Mouse (Mus musculus) hindbrain, embryonic 12.5 days (tissue): ENCODE results near the gene Prss3. TPM values are rescaled to one million over a fixed set of nuclear protein-coding genes. Genes with fewer than 3 reads are reported as not detected.
"Not testable (repeated sequence)": the region's sequence is repeated elsewhere in the genome, so short reads cannot be mapped to it uniquely, and the experiment has no call there.

Source experiments
- ATAC-seq: fragments of 200-750 bp; cut with Nextera tagmentation; 2 replicates; pipeline ENCODE4 v1.8.0; 2017; ENCODE audit warnings: moderate TSS enrichment; ENCODE audit not compliant: low FRiP score
- H3K27ac ChIP-seq: fragments of 300-500 bp; sonication (generic); 2 replicates; pipeline ENCODE4 v1.5.1; 2016; ENCODE audit warnings: mild to moderate bottlenecking
- H3K27me3 ChIP-seq: fragments of 300-500 bp; sonication (generic); 2 replicates; pipeline ENCODE4 v1.6.1; 2016; ENCODE audit warnings: mild to moderate bottlenecking
- H3K36me3 ChIP-seq: fragments of 300-500 bp; sonication (generic); 2 replicates; pipeline ENCODE4 v1.6.1; 2016; ENCODE audit warnings: mild to moderate bottlenecking
- H3K4me1 ChIP-seq: fragments of 300-500 bp; sonication (generic); 2 replicates; pipeline ENCODE4 v1.6.1; 2016
- H3K4me2 ChIP-seq: fragments of 300-500 bp; sonication (generic); replicated peaks from 2 replicates; pipeline ENCODE4 v1.6.1; 2016; ENCODE audit warnings: mild to moderate bottlenecking
- H3K4me3 ChIP-seq: fragments of 300-500 bp; sonication (generic); 2 replicates; pipeline ENCODE4 v1.5.1; 2016; ENCODE audit warnings: mild to moderate bottlenecking
- H3K9ac ChIP-seq: fragments of 300-500 bp; sonication (generic); 2 replicates; pipeline ENCODE4 v1.6.1; 2016; ENCODE audit warnings: mild to moderate bottlenecking, moderate library complexity
- H3K9me3 ChIP-seq: fragments of 300-500 bp; sonication (generic); replicated peaks from 2 replicates; pipeline ENCODE4 v1.6.1; 2016; ENCODE audit warnings: mild to moderate bottlenecking
- WGBS: fragments of 180-500 bp; shearing (Covaris S2); methylation state at CpG from one replicate; pipeline ENCODE4 v1.1.7; 2016; 5-methylcytosine and 5-hydroxymethylcytosine counted together
- polyA plus RNA-seq: library from polyadenylated mRNA; unstranded; fragments of >200 nt; fragmentation: Nextera tagmentation; extraction: Ambion mirVana; gene quantifications from 2 replicates; pipeline ENCODE4 v1.2.1, GENCODE M21; 2016

The Prss3 gene
- polyA plus RNA-seq = not detected in 2 replicates

GRCm38 (mm10) chr6:41377578-41377977 is at the start of gene Prss3:
TSS of gene Prss3 (minus strand) at chr6:41377678.
- not testable (repeated sequence) for H3K4me3 ChIP-seq, H3K4me2 ChIP-seq, H3K9ac ChIP-seq, H3K27ac ChIP-seq, H3K9me3 ChIP-seq, ATAC-seq, H3K27me3 ChIP-seq, H3K36me3 ChIP-seq, H3K4me1 ChIP-seq

GRCm38 (mm10) chr6:41392056-41392455 is 14.6 kb upstream of the Prss3 start, which contains the start of gene Gm5771:
TSS of gene Gm5771 (plus strand) at chr6:41392356.
- not testable (repeated sequence) for H3K9me3 ChIP-seq, H3K4me2 ChIP-seq, H3K4me3 ChIP-seq, H3K4me1 ChIP-seq, H3K27ac ChIP-seq, H3K9ac ChIP-seq, H3K36me3 ChIP-seq, H3K27me3 ChIP-seq, ATAC-seq

GRCm38 (mm10) chr6:41391640-41392039 is 14.2 kb upstream of the Prss3 start:
- not testable (repeated sequence) for H3K9me3 ChIP-seq

GRCm38 (mm10) chr6:41386781-41387180 is 9.3 kb upstream of the Prss3 start:
- Histone ChIP-seq H3K9me3 (no peaks in the 10 kb centered on the region), H3K9ac (no peak overlapping the region), H3K4me1 (no peaks in the 10 kb centered on the region), H3K36me3 (no peaks in the 10 kb centered on the region), H3K4me2 (no peak overlapping the region), H3K27me3 (no peaks in the 10 kb centered on the region), H3K4me3 (no peak overlapping the region), H3K27ac (no peak overlapping the region)
- 89% methylated on average over 2 of the region's 2 CpGs for WGBS
- no peak for ATAC-seq

More at GRCm38 (mm10) chr6:41391640-41392039, 14.2 kb upstream of the Prss3 start:
- H3K27ac ChIP-seq, ATAC-seq, H3K9ac ChIP-seq, H3K4me2 ChIP-seq, H3K4me3 ChIP-seq, H3K27me3 ChIP-seq, H3K36me3 ChIP-seq, H3K4me1 ChIP-seq: not testable (repeated sequence)
- 81% methylated on average over 1 of the region's 1 CpGs for WGBS

GRCm38 (mm10) chr6:41373772-41374171 is 3.7 kb downstream of the Prss3 start:
- H3K27me3 ChIP-seq, H3K9ac ChIP-seq, H3K4me1 ChIP-seq, H3K4me2 ChIP-seq, H3K27ac ChIP-seq, H3K9me3 ChIP-seq, H3K4me3 ChIP-seq, ATAC-seq, H3K36me3 ChIP-seq: not testable (repeated sequence)
- 95% methylated on average over 2 of the region's 2 CpGs for WGBS

GRCm38 (mm10) chr6:41353932-41354331 is 23.5 kb downstream of the Prss3 start, which contains the start of gene Try10:
TSS of gene Try10 (plus strand) at chr6:41354105.
- H3K9ac ChIP-seq = no peak within 1 kb of the TSS
- H3K4me1 ChIP-seq = no peaks in the 10 kb centered on the region
- H3K27me3 ChIP-seq = no peaks in the 10 kb centered on the region
- WGBS = 79% methylated on average over 2 of the region's 2 CpGs
- no peak within 1 kb of the TSS for H3K27ac ChIP-seq
- no peaks in the 10 kb centered on the region for H3K9me3 ChIP-seq
- no peaks in the 10 kb centered on the region for H3K36me3 ChIP-seq
- ATAC-seq = no peak
- no peak within 1 kb of the TSS for H3K4me2 ChIP-seq
- H3K4me3 ChIP-seq = no peak within 1 kb of the TSS

Other genes with a start within 250 kb of the Prss3 start
- not detected in 2 replicates for gene Try4, start 75.4 kb downstream of the Prss3 start, polyA plus RNA-seq
- gene Try5, start 60.8 kb downstream of the Prss3 start, polyA plus RNA-seq = not detected in 2 replicates
- not detected in 2 replicates for gene Try10, start 23.6 kb downstream of the Prss3 start, polyA plus RNA-seq
- gene Gm5771, start 14.7 kb upstream of the Prss3 start, polyA plus RNA-seq = not detected in 2 replicates
- gene Gm10334, start 68.5 kb upstream of the Prss3 start, polyA plus RNA-seq = 0.83 TPM in 1 of 2 replicates, not detected in the other
- not detected in 2 replicates for gene Prss1, start 81.3 kb upstream of the Prss3 start, polyA plus RNA-seq
- gene Prss2, start 144.1 kb upstream of the Prss3 start, polyA plus RNA-seq = not detected in 2 replicates
- gene Ephb6, start 227.8 kb upstream of the Prss3 start, polyA plus RNA-seq = 25.8 and 28.1 TPM in 2 replicates